In the genomic region with DNA sequence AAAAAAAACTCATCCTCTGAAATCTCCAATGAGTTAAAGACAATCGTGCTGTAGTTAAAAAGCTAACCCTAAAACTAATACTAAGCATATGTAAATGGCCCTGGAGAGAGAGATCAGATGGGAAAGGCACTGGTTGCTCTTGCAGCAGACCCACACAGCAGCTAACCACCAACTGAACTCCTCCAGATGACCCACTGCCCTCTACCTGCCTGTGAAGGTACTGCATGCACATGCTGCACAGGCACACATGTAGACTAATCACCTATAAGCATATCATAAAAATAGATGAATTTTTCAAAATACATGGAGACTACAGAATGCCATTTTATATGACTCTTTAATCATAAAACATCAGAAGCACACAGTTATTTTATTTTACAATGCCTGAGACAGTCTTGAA, we compare ENCODE assay signal across 9 mouse cellular contexts. TPM values are rescaled to one million over a fixed set of nuclear protein-coding genes. Genes with fewer than 3 reads are reported as not detected.
DNase-seq lines count a peak whose midpoint lies in the region; ATAC-seq lines count a peak whose summit lies in the region.
"Had no signal": no experiment of that assay in that cellular context is flagged by ENCODE, and none has a peak within 500 bp of the region (broad histone marks: within the 10 kb centered on the region; RNA-seq: fewer than 3 reads in every experiment).

No protein-coding gene starts in this region.

- peaks cover 5% of the 10 kb centered on the region; the same call in 1 of the 2 replicates for H3K4me1 ChIP-seq in kidney, embryonic 16.5 days (ENCODE audit: insufficient read depth, low read length)

- no peaks in the 10 kb centered on the region for H3K9me3 ChIP-seq in kidney, embryonic 16.5 days (ENCODE audit: low read length)

- whole genome bisulfite sequencing in kidney, embryonic 16.5 days, result 91% methylated on average over 1 of the region's 1 CpGs

- ATAC-seq in megakaryocyte-erythroid progenitor cell, adult 5-6 weeks (replicated peaks; ENCODE audit: low FRiP score, low TSS enrichment, poor library complexity, severe bottlenecking), result peak; percentile 60; the same call in 1 of the 2 replicates
- ATAC-seq in kidney, embryonic 16.5 days (ENCODE audit: low FRiP score, low TSS enrichment), result no peak
- ATAC-seq: forebrain, embryonic 14.5 days had no signal

- H3K36me3 ChIP-seq in kidney, embryonic 16.5 days (ENCODE audit: insufficient read depth, low read length), result peaks cover 10% of the 10 kb centered on the region; the same call in 1 of the 2 replicates

- no peak overlapping the region for H3K4me3 ChIP-seq in kidney, embryonic 16.5 days (ENCODE audit: low read length)

- no peak overlapping the region for H3K4me2 ChIP-seq in kidney, embryonic 16.5 days (replicated peaks; ENCODE audit: low read depth, low read length)

- H3K9ac ChIP-seq in kidney, embryonic 16.5 days (replicated peaks; ENCODE audit: low read length), result no peak overlapping the region

- peak; percentile 12 for DNase-seq in kidney, postnatal 10 days
- DNase-seq in kidney, adult 9 months, result no peak
- peak; percentile 47 to 61 for DNase-seq in B cell, adult 2 months
- peak; percentile 74 for DNase-seq in R1 (ENCODE audit: low read depth, low spot score)
- no peak for DNase-seq in adrenal gland, postnatal 36 days
- DNase-seq in left cerebral cortex, adult 9 months (ENCODE audit: low spot score in 2 of 2), result no peak

- H3K27me3 ChIP-seq in kidney, embryonic 16.5 days (ENCODE audit: insufficient read depth, low read length), result no peaks in the 10 kb centered on the region

- no peak overlapping the region for H3K27ac ChIP-seq in kidney, embryonic 16.5 days (ENCODE audit: low read length)

RNA-seq across cellular contexts. Expression of gene D1Ertd622e, which starts 14.8 kb away (rescaled TPM):
- 35.9 and 45.3 TPM in 2 replicates for total RNA-seq in megakaryocyte-erythroid progenitor cell, adult 5-6 weeks (2014; fragmentation: Nextera tagmentation)
- total RNA-seq in megakaryocyte-erythroid progenitor cell, adult 5-6 weeks (2017), result 48.1 and 63.7 TPM in 2 replicates
- total RNA-seq in adrenal gland, postnatal 36 days (2021), result 10 to 100 TPM; 14.6 to 18.0 TPM
- 22.0 and 24.0 TPM in 2 replicates for polyA plus RNA-seq in kidney, embryonic 16.5 days (2015; fragmentation: Nextera tagmentation; extraction: Ambion mirVana)

Comparison
In these comparisons a context has a peak if more than half of its experiments do, and no peak if none do; other contexts are left out.
1. DNase-seq: peak in kidney, postnatal 10 days (single experiment), B cell, adult 2 months (2 of 2) and R1 (single experiment); none in kidney, adult 9 months (single experiment), adrenal gland, postnatal 36 days (0 of 2) and left cerebral cortex, adult 9 months (0 of 2).